Mouse (Mus musculus): ENCODE results near the gene Slc20a1.

Slc20a1 gene

GRCm38 (mm10) chr2:129186291-129186919, 12.2 kb upstream of the Slc20a1 start:
- peak; percentile 44 to 65 for DNase-seq (ENCODE audit: low spot score in 2 of 2)

DNA sequence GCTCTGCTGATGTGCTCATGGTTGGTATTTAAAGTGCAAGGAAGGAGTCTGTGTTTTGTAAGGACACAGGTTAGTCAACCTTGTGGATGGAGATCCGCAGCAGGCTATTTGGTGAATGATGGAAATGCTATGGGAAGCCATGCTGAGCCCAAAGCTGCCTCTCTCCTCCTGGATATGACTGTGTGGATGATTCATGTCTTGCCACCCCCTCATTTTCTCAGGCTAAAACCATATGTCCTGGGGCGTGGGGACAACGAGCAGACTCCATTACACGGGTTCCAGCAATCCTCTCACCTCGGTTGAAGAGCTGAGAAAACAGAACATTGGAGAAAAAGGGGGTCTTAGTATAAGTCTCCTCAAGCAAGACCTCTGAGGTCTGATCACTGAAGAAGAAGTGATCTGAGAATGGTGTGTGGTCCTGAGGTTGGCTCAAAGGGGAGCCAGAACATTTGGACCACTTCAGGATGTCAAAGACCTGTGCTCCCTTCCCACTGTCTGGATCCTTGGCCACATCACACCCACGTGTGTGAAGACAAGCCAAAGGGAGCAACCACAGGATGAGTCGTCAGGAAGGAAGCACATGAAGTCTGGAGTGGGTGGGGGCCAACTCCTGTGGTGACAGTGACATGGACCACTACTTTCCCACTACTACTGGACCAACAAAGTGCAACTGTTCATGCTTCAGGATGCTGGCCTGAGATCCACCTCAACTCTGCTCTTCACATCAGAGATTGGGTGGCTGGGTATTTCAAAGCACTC, 6.0 kb upstream of the Slc20a1 start:
- no peak for DNase-seq (ENCODE audit: low spot score in 2 of 2)

DNA sequence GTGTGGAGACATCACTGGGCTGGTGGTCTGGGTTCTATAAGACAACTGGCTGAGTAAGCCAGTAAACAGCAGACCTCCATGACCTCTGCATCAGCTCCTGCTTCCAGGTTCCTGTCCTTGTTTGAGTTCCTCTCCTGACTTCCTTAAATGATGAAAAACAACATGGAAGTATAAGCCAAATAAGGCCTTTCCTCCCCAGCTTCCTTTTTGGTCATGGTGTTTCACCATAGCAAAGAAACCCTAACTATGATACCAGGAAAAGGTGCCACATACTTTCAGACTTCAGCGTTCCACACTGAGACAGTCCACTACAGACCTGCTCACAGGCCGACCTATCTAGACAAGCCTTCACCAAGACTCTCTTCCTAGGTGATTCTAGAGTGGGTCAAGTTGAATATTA, 2.2 kb upstream of the Slc20a1 start:
- DNase-seq (ENCODE audit: low spot score in 2 of 2) = no peak

DNA sequence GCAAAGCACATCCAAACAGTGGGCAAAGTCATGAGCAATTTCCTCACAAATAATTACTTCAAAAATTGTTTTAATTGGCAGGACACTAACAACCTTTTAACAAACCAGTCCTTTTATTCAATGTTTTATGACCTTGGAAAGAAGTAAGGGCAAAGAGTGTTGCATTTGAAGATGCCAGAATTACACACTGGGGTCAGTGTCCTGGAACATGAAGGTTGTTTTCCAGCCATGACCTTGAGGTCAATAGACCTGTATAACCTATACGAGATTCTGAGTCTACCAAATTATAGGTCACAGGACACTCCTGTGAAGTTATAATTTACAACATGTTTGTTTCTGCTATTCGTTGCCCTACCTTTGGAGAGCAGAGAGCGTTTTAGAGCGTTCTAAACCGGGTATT, 1.4 kb upstream of the Slc20a1 start:
- no peak for DNase-seq (ENCODE audit: low spot score in 2 of 2)

- peak; percentile 42 to 45 for DNase-seq (ENCODE audit: low spot score in 2 of 2)
These were observed 625 bp upstream of the Slc20a1 start for GRCm38 (mm10) chr2:129197843-129198435.

GRCm38 (mm10) chr2:129199328-129200085, 943 bp downstream of the Slc20a1 start:
- no peak for DNase-seq (ENCODE audit: low spot score in 2 of 2)

- no peak for DNase-seq (ENCODE audit: low spot score in 2 of 2)
These were observed 6.4 kb downstream of the Slc20a1 start for GRCm38 (mm10) chr2:129205000-129205399.

DNA sequence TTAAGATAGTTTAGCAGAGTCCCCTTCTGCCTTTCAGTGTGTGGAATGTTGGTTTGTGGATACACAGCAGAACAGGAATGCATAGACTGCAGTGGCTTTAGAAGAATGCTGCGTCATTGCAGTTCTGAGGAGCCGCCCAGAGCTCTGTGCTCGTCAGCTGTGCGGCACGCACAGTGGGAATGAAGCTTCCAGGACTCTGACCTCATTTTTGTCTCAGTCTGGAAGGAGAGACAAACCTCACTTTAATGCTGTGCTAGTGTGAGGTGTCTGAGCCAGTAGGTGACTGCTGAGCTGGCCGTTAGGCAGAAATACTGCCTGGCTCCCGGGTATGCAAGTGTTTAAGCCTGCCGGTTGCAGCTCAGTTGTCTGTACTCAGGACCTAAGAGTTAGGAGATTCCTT, 8.3 kb downstream of the Slc20a1 start:
- DNase-seq (ENCODE audit: low spot score in 2 of 2) = no peak

GRCm38 (mm10) chr2:129208181-129208746, 9.7 kb downstream of the Slc20a1 start:
- DNase-seq (ENCODE audit: low spot score in 2 of 2) = no peak

DNA sequence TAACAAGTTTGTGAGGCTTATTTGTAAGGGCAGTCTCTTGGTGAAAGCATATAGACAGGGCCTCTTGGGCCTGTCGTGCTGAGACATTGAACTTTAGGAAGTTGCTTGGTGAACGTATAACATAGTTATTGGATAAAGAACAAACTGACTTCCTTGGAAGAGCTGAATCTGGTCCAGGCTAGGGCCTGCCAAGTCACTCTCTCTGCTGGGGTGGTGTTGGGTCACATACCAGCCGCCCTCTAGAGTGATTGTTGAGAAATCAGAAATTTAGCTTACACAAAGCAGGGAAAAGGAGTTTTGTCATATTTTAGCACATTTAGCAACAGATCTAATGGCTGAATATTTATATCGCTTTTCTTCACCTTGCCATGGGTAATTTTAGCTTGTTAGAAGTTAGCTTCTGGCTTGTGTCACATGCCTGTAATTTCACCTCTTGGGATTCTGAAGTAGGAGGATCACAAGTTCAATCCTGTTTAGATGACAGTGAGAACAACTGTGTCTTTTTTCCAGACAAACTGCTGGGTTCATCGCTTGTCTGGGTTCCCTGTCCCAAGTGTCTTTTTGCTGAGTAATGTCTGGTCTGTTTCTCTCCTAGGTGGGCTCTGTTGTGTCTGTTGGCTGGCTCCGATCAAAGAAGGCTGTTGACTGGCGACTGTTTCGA, 11.7 kb downstream of the Slc20a1 start:
- no peak for DNase-seq (ENCODE audit: low spot score in 2 of 2)

DNA sequence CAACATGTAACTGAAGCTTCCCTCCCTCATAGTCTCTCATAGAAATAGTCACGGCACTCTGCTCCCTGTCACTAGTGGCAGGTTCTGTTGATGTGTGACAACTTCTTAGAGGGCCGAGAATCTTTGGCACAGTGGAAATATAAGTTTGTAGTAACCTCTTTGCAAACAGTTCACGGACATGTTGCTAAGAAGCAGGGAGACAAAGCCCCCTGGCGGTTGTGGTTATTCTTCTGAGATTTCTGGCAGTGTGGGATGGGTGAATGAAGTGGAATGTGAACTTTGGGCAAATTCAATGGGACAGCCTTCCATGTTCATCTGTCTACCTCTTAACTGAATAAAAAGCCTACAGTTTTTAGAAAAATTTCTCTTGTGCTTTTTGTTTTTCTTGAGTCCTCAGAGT, 12.7 kb downstream of the Slc20a1 start:
- DNase-seq (ENCODE audit: low spot score in 2 of 2) = no peak

GRCm38 (mm10) chr2:129211957-129212356, 13.4 kb downstream of the Slc20a1 start:
- no peak for DNase-seq (ENCODE audit: low spot score in 2 of 2)

GRCm38 (mm10) chr2:129212566-129212965, 14.0 kb downstream of the Slc20a1 start:
- peak in 1 of 2 experiments; percentile 12 for DNase-seq (ENCODE audit: low spot score in 2 of 2)

- DNase-seq (ENCODE audit: low spot score in 2 of 2) = no peak
These were observed 16.2 kb downstream of the Slc20a1 start for GRCm38 (mm10) chr2:129214774-129215173.

- DNase-seq (ENCODE audit: low spot score in 2 of 2) = no peak
These were observed 19.1 kb downstream of the Slc20a1 start for GRCm38 (mm10) chr2:129217612-129218185.

DNA sequence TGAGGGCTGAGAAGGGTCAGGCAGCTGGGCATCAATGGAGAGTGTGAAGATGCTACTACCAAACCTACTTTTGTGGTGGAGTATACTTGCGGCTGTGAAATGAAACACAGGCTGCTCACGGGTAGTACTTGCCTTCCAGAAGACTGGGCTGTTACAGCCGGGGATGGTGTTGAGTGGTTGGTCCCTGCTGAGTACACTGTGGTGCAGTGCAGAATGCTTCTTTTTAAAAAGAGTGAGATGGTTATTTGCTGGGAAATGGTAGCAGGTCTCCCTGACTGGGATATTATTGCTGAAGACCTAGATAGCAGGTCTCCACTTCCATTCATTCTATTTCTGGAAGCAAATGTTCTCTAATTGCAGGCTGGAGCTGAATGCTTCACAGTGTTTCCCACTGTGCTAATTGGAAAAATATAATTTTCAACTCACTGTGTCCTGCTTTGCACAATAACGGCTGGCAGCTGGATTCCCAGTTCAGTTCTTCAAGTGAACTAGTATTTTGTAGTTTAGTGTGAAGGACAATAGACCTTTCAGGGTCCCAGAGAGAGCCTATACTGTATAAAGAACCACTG, 20.1 kb downstream of the Slc20a1 start:
- no peak for DNase-seq (ENCODE audit: low spot score in 2 of 2)

DNA sequence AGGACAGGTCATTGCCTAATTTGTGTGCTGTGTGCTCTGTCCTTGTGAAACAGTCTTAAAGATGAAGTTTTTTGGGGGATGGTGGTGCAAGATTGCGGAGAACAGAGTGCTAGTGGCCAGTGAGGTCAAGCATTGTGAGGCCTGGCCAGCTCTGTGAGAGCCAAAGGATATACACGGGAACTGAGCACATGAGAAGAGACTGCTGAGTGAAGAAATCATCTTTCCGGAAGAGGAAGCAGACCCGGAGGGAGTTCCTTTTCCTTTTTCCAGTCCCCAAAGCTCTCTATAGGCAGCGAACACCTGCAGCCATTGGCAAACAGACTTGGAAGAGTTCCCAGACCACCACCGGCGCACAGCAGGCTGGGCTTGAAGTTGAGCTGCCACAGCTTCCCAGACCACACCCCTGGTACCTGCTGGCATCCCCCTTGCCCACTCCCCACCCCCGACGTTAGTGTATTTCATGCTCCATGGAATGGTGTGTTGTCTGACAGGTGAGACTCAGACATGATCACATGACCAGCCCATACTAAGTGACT, 22.6 kb downstream of the Slc20a1 start:
- DNase-seq (ENCODE audit: low spot score in 2 of 2) = no peak

- DNase-seq (ENCODE audit: low spot score in 2 of 2) = no peak
These were observed 25.6 kb downstream of the Slc20a1 start for GRCm38 (mm10) chr2:129224178-129224577.

- DNase-seq (ENCODE audit: low spot score in 2 of 2) = no peak
These were observed 26.8 kb downstream of the Slc20a1 start for GRCm38 (mm10) chr2:129225251-129225819.

DNA sequence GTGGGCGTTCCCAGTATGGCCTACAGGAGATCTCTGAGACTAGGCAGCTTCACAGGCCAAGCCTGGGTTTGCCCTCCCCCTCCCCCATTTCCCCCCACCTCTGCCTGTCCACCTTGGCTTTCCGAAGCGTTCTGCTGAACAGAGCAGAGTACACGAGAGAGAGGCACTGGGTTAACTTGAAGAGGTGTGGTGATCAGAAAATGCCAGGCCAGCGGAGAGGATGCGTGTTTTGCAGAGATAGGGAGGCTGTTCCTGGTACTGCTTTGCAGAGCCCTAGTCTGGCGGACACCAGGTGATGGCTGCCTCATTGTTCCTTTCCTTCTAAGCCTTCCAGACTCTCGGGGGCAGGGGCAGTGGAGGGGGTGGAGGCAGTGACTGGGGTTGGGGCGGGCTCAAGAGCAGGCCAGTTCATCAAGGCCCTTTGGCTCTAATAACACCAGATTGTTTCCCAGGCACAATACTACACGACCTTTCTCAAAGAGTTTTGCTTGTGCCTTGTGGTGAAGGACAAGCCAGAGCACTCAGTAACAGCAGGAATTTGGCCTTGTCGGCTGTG, 27.8 kb downstream of the Slc20a1 start:
- DNase-seq (ENCODE audit: low spot score in 2 of 2) = no peak
